Mouse (Mus musculus) heart, embryonic 14.5 days (tissue): Measurements from ENCODE around the gene Myl4. TPM values are rescaled to one million over a fixed set of nuclear protein-coding genes. Genes with fewer than 3 reads are reported as not detected.
A peak's percentile ranks its signal among the peaks of the same experiment; 100 is the strongest.

ENCODE experiments used
- ATAC-seq: fragments of 200-750 bp; cut with Nextera tagmentation; 2 replicates; pipeline ENCODE4 v1.8.0; 2017; ENCODE audit warnings: low read depth, moderate TSS enrichment; ENCODE audit not compliant: insufficient number of reproducible peaks, insufficient read depth, low FRiP score
- H3K27ac ChIP-seq, 2 experiments: fragments of 200-500 bp in 1 of 2; fragments of 300-500 bp in 1 of 2; sonication (generic) in 1 of 2; replicated peaks in 1 of 2; 2 replicates each; pipeline ENCODE4 v1.5.1; 2012 to 2014; ENCODE audit warnings: low read depth in 2 of 2, low read length in 2 of 2, control low read depth in 1 of 2, mild to moderate bottlenecking in 1 of 2, mixed read lengths in 1 of 2; ENCODE audit not compliant: control insufficient read depth in 1 of 2, insufficient read depth in 1 of 2
- H3K27me3 ChIP-seq: fragments of 300-500 bp; sonication (generic); 2 replicates; pipeline ENCODE4 v1.6.1; 2014; ENCODE audit warnings: mild to moderate bottlenecking, low read length, control low read depth; ENCODE audit not compliant: control insufficient read depth, insufficient read depth
- H3K36me3 ChIP-seq: fragments of 300-500 bp; sonication (generic); 2 replicates; pipeline ENCODE4 v1.6.1; 2014; ENCODE audit warnings: mild to moderate bottlenecking, control low read depth, low read length, mixed read lengths; ENCODE audit not compliant: control insufficient read depth, insufficient read depth
- H3K4me1 ChIP-seq, 2 experiments: fragments of 200-500 bp in 1 of 2; fragments of 300-500 bp in 1 of 2; sonication (generic) in 1 of 2; 2 replicates each; pipeline ENCODE4 v1.6.1; 2012 to 2014; ENCODE audit warnings: low read length in 2 of 2, control low read depth in 1 of 2, mixed read lengths in 1 of 2; ENCODE audit not compliant: control insufficient read depth in 2 of 2, insufficient read depth in 2 of 2
- H3K4me2 ChIP-seq: fragments of 300-500 bp; sonication (generic); 2 replicates; pipeline ENCODE4 v1.6.1; 2014; ENCODE audit warnings: mild to moderate bottlenecking, low read length
- H3K4me3 ChIP-seq, 2 experiments: fragments of 200-500 bp in 1 of 2; fragments of 300-500 bp in 1 of 2; sonication (generic) in 1 of 2; 2 replicates each; pipeline ENCODE4 v1.5.1; 2012 to 2014; ENCODE audit warnings: low read length in 2 of 2, mild to moderate bottlenecking in 2 of 2, control low read depth in 1 of 2, low read depth in 1 of 2, moderate library complexity in 1 of 2; ENCODE audit not compliant: control insufficient read depth in 1 of 2, insufficient read depth in 1 of 2
- H3K9ac ChIP-seq: fragments of 300-500 bp; sonication (generic); 2 replicates; pipeline ENCODE4 v1.6.1; 2014; ENCODE audit warnings: mild to moderate bottlenecking, low read length
- H3K9me3 ChIP-seq: fragments of 300-500 bp; sonication (generic); 2 replicates; pipeline ENCODE4 v1.6.1; 2016; ENCODE audit warnings: low read length, control low read depth; ENCODE audit not compliant: control insufficient read depth
- WGBS: fragments of 180-500 bp; shearing (Covaris S2); extraction: QIAGEN DNeasy Blood & Tissue Kit; methylation state at CpG from one replicate; pipeline ENCODE4 v1.1.7; 2014; 5-methylcytosine and 5-hydroxymethylcytosine counted together
- polyA plus RNA-seq: library from polyadenylated mRNA; unstranded; fragments of >200 nt; fragmentation: Nextera tagmentation; extraction: Ambion mirVana; gene quantifications from 2 replicates; pipeline ENCODE4 v1.2.1, GENCODE M21; 2014

Myl4 gene
- polyA plus RNA-seq, result 2,493 and 2,941 TPM in 2 replicates

GRCm38 (mm10) chr11:104550406-104550974, at the start of gene Myl4, which contains the start of gene Cdc27:
TSS of gene Myl4 (plus strand) at chr11:104550663.
TSS of gene Cdc27 (minus strand) at chr11:104550620.
- under 1% methylated on average over 35 of the region's 35 CpGs for WGBS
- no peaks in the 10 kb centered on the region for H3K9me3 ChIP-seq
- peak within 1 kb of the TSS; percentile 99 for H3K9ac ChIP-seq
- no peaks in the 10 kb centered on the region for H3K36me3 ChIP-seq
- H3K27me3 ChIP-seq, result no peaks in the 10 kb centered on the region
- peak within 1 kb of the TSS; percentile 73 for H3K4me2 ChIP-seq
- peak within 1 kb of the TSS; percentile 91 to 96 for H3K27ac ChIP-seq
- peak within 1 kb of the TSS; percentile 82 to 88 for H3K4me3 ChIP-seq
- peaks cover 2 to 16% of the 10 kb centered on the region in 2 experiments; a peak in 3 of 4 replicates for H3K4me1 ChIP-seq
- ATAC-seq, result peak; percentile 94

- WGBS, result 82% methylated on average over 4 of the region's 4 CpGs
- Histone ChIP-seq H3K4me3 (no peak overlapping the region), H3K4me2 (no peak overlapping the region), H3K27me3 (no peaks in the 10 kb centered on the region), H3K36me3 (peaks cover 94% of the 10 kb centered on the region), H3K4me1 (no peaks in the 10 kb centered on the region), H3K9ac (no peak overlapping the region), H3K9me3 (no peaks in the 10 kb centered on the region), H3K27ac (no peak overlapping the region)
- no peak for ATAC-seq
Measured at GRCm38 (mm10) chr11:104508455-104508854, 42.0 kb upstream of the Myl4 start.

GRCm38 (mm10) chr11:104510606-104511005, 39.9 kb upstream of the Myl4 start:
- H3K9ac ChIP-seq, result no peak overlapping the region
- peaks cover 97% of the 10 kb centered on the region for H3K36me3 ChIP-seq
- WGBS, result 81% methylated on average over 2 of the region's 2 CpGs
- no peak overlapping the region for H3K4me3 ChIP-seq
- H3K9me3 ChIP-seq, result no peaks in the 10 kb centered on the region
- H3K4me2 ChIP-seq, result no peak overlapping the region
- no peaks in the 10 kb centered on the region for H3K4me1 ChIP-seq
- H3K27ac ChIP-seq, result no peak overlapping the region; a peak in 1 of 4 replicates
- H3K27me3 ChIP-seq, result no peaks in the 10 kb centered on the region
- ATAC-seq, result no peak

DNA sequence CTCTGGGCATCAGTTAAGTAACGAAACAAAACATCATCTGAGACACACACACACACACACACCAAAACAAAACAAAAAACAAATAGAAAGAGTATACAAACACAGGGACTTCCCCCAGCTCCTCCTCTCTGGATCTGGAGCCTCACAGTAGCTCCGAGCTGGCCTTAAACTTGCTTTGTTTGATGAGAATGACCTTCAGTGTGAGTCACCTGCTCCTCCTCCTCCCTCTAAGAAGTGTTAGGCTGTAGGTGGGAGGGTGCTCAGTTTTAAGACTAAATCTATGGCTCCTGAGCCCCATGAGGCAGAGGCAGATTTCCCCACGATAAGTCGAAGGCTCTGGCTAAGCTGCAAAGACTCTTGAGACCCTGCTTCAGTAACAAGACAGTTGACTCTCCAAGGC, 38.0 kb upstream of the Myl4 start:
- peaks cover 97% of the 10 kb centered on the region for H3K36me3 ChIP-seq

DNA sequence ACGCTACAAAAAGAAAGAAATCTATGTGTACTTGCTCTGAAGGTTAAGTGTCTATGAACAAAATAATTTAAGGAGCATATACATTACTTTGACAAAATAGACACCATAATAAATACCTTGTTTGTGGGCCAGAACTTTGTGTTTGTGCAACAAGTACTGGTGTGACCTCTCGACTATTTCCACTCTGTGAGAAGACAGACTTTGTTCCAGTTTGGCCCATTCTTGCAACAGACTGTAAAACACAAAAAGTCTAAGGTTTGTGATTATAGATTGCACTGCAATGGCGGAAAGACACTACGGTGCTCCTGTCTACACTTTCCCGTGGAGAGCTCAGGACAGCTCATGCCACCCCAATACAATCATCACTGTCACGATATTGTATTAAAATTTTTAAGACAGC, 24.5 kb upstream of the Myl4 start:
- no peak overlapping the region for H3K27ac ChIP-seq
- no peak overlapping the region for H3K4me3 ChIP-seq
- no peak overlapping the region for H3K9ac ChIP-seq
- no peaks in the 10 kb centered on the region for H3K9me3 ChIP-seq
- H3K4me1 ChIP-seq, result no peaks in the 10 kb centered on the region
- H3K27me3 ChIP-seq, result no peaks in the 10 kb centered on the region
- 93% methylated on average over 6 of the region's 6 CpGs for WGBS
- peaks cover 98% of the 10 kb centered on the region for H3K36me3 ChIP-seq
- no peak for ATAC-seq
- H3K4me2 ChIP-seq, result no peak overlapping the region

More for the DNA sequence above, 38.0 kb upstream of the Myl4 start:
- Histone ChIP-seq H3K4me2 (no peak overlapping the region), H3K9me3 (no peaks in the 10 kb centered on the region), H3K27me3 (no peaks in the 10 kb centered on the region), H3K4me1 (no peaks in the 10 kb centered on the region), H3K27ac (no peak overlapping the region), H3K9ac (no peak overlapping the region), H3K4me3 (no peak overlapping the region)
- WGBS, result 86% methylated on average over 4 of the region's 4 CpGs
- ATAC-seq, result no peak

GRCm38 (mm10) chr11:104536843-104537242, 13.6 kb upstream of the Myl4 start:
- Histone ChIP-seq H3K4me3 (no peak overlapping the region), H3K9ac (no peak overlapping the region), H3K4me1 (0 out of 4 replicates have a peak, but pooled peaks cover 0 to 3% of the 10 kb centered on the region in 2 experiments), H3K27ac (no peak overlapping the region), H3K9me3 (no peaks in the 10 kb centered on the region), H3K4me2 (no peak overlapping the region), H3K36me3 (peaks cover 46% of the 10 kb centered on the region), H3K27me3 (no peaks in the 10 kb centered on the region)
- no peak for ATAC-seq
- 80% methylated on average over 2 of the region's 2 CpGs for WGBS

DNA sequence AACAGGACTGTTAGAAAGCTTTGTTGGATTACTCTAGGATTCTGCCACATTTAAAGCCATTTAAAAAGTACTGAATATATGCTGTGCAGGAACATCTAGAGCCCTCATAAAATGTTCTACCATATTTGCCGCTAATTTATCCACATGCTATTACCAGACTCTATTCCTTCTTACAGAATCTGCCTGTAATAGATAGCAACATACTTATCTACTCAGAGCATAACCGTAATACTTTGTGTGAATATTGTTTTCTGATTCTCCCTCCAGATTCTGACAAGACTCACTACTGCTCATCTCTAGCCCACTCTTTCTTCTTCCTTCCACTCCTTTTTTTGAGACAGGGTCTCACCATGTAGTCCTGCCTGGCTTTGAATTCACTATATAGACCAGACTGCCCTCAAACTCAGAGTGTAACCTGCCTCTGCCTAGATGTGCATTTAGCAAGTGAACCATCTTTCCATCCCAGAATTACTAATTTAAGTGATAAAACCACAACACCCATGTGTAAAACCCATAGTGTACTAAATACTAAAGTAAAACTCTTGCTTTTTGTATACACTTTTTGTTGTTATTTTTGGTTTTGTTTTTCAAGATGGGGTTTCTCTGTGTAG, 12.4 kb upstream of the Myl4 start:
- ATAC-seq, result no peak
- peaks cover 35% of the 10 kb centered on the region for H3K36me3 ChIP-seq
- 95% methylated on average over 2 of the region's 2 CpGs for WGBS

More for the DNA sequence above, 12.4 kb upstream of the Myl4 start:
- H3K4me1 ChIP-seq, result peaks cover 0 to 6% of the 10 kb centered on the region in 2 experiments; a peak in 1 of 4 replicates
- no peaks in the 10 kb centered on the region for H3K9me3 ChIP-seq
- H3K9ac ChIP-seq, result no peak overlapping the region
- no peak overlapping the region for H3K4me3 ChIP-seq
- no peaks in the 10 kb centered on the region for H3K27me3 ChIP-seq
- H3K27ac ChIP-seq, result no peak overlapping the region
- no peak overlapping the region for H3K4me2 ChIP-seq
